Mouse (Mus musculus) CH12.LX (cell line): ENCODE results near the gene Pdcd2. TPM values are rescaled to one million over a fixed set of nuclear protein-coding genes. Genes with fewer than 3 reads are reported as not detected.
A peak's percentile ranks its signal among the peaks of the same experiment; 100 is the strongest.

Experiments used
- DNase-seq: peaks from one replicate; pipeline ENCODE4 v3.0.0-alpha.2; 2013; ENCODE audit errors: extremely low read depth
- H3K27ac ChIP-seq: 2 replicates; pipeline ENCODE4 v1.5.1; 2012; ENCODE audit warnings: low read depth, mild to moderate bottlenecking, control low read depth, moderate library complexity; ENCODE audit not compliant: insufficient read depth
- H3K27me3 ChIP-seq: replicated peaks from 2 replicates; pipeline ENCODE3; 2012; ENCODE audit warnings: inconsistent platforms
- H3K36me3 ChIP-seq, 2 experiments: replicated peaks in 1 of 2; 2 replicates each; pipeline versions ENCODE3 to v1.6.1; 2012; ENCODE audit warnings: inconsistent platforms in 1 of 2, low read length in 1 of 2, mild to moderate bottlenecking in 1 of 2, mixed read lengths in 1 of 2, moderate library complexity in 1 of 2; ENCODE audit not compliant: control insufficient read depth in 1 of 2, insufficient read depth in 1 of 2
- H3K4me1 ChIP-seq, 2 experiments: 2 replicates each; pipeline ENCODE4 v1.6.1; 2012; ENCODE audit warnings: inconsistent platforms in 1 of 2, moderate library complexity in 1 of 2; ENCODE audit not compliant: insufficient read depth in 2 of 2, control insufficient read depth in 1 of 2
- H3K4me2 ChIP-seq: 2 replicates; pipeline ENCODE4 v1.6.1; 2012; ENCODE audit warnings: low read depth, mild to moderate bottlenecking, control low read depth; ENCODE audit not compliant: poor library complexity, insufficient read depth, severe bottlenecking
- H3K4me3 ChIP-seq, 3 experiments: fragments of 150-350 bp in 1 of 3; sonication (generic) in 1 of 3; replicated peaks in 1 of 3; 2 replicates each; pipeline versions ENCODE3 to v1.5.1; 2011 to 2012; ENCODE audit warnings: low read depth in 2 of 3, low read length in 2 of 3, mild to moderate bottlenecking in 2 of 3, moderate library complexity in 2 of 3, control low read depth in 1 of 3, improper control_type of control experiment in 1 of 3, inconsistent platforms in 1 of 3, mixed read lengths in 1 of 3; ENCODE audit not compliant: poor library complexity in 1 of 3
- H3K79me2 ChIP-seq: replicated peaks from 2 replicates; pipeline ENCODE4 v1.6.1; 2012; ENCODE audit warnings: mild to moderate bottlenecking, moderate library complexity; ENCODE audit not compliant: control insufficient read depth, poor library complexity, insufficient read depth, severe bottlenecking; ENCODE audit errors: extremely low read depth
- H3K9ac ChIP-seq: 2 replicates; pipeline ENCODE4 v1.6.1; 2012; ENCODE audit warnings: low read depth, mild to moderate bottlenecking, control low read depth, moderate library complexity; ENCODE audit not compliant: insufficient read depth
- H3K9me3 ChIP-seq: replicated peaks from 2 replicates; pipeline ENCODE3; 2012; ENCODE audit warnings: low read length, inconsistent platforms, mixed read lengths
- CHD1 ChIP-seq: IDR thresholded peaks from 2 replicates; pipeline ENCODE4 v1.6.1; 2012; ENCODE audit warnings: low read depth, low read length, improper control_type of control experiment, inconsistent platforms
- CHD2 ChIP-seq: IDR thresholded peaks from 2 replicates; pipeline ENCODE4 v1.6.1; 2011; ENCODE audit warnings: low read length, improper control_type of control experiment
- ELF1 ChIP-seq: IDR thresholded peaks from 2 replicates; pipeline ENCODE4 v1.6.1; 2014; ENCODE audit warnings: low read depth, mild to moderate bottlenecking, inconsistent platforms, low read length, improper control_type of control experiment
- EP300 ChIP-seq: IDR thresholded peaks from 2 replicates; pipeline ENCODE4 v1.6.1; 2011; ENCODE audit warnings: low read length, improper control_type of control experiment
- ETS1 ChIP-seq: conservative IDR thresholded peaks from 2 replicates; pipeline ENCODE4 v1.6.1; 2012; ENCODE audit warnings: low read depth, mild to moderate bottlenecking, inconsistent platforms, low read length, improper control_type of control experiment, moderate library complexity
- GABPA ChIP-seq: IDR thresholded peaks from 2 replicates; pipeline ENCODE4 v1.6.1; 2012; ENCODE audit warnings: low read depth, low read length, improper control_type of control experiment, inconsistent platforms; ENCODE audit not compliant: insufficient replicate concordance
- HCFC1 ChIP-seq: IDR thresholded peaks from 2 replicates; pipeline ENCODE4 v1.6.1; 2012; ENCODE audit warnings: low read depth, mild to moderate bottlenecking, inconsistent platforms, low read length, improper control_type of control experiment
- IRF4 ChIP-seq: IDR thresholded peaks from 2 replicates; pipeline ENCODE4 v1.6.1; 2014; ENCODE audit warnings: low read depth, mild to moderate bottlenecking, inconsistent platforms, low read length, improper control_type of control experiment
- JUN ChIP-seq: IDR thresholded peaks from 2 replicates; pipeline ENCODE4 v1.6.1; 2011; ENCODE audit warnings: low read depth, mild to moderate bottlenecking, low read length, improper control_type of control experiment, moderate library complexity; ENCODE audit not compliant: insufficient read depth
- JUND ChIP-seq: conservative IDR thresholded peaks from 2 replicates; pipeline ENCODE4 v1.6.1; 2011; ENCODE audit warnings: low read depth, low read length, improper control_type of control experiment
- KAT2A ChIP-seq: IDR thresholded peaks from 2 replicates; pipeline ENCODE4 v1.6.1; 2012; ENCODE audit warnings: low read length, improper control_type of control experiment, inconsistent platforms; ENCODE audit not compliant: insufficient replicate concordance
- MAX ChIP-seq: IDR thresholded peaks from 2 replicates; pipeline ENCODE4 v1.6.1; 2011; ENCODE audit warnings: low read length, improper control_type of control experiment
- MAZ ChIP-seq: IDR thresholded peaks from 2 replicates; pipeline ENCODE4 v1.6.1; 2012; ENCODE audit warnings: low read depth, mild to moderate bottlenecking, inconsistent platforms, low read length, improper control_type of control experiment, moderate library complexity
- MEF2A ChIP-seq: IDR thresholded peaks from 2 replicates; pipeline ENCODE4 v1.6.1; 2014; ENCODE audit warnings: low read depth, mild to moderate bottlenecking, inconsistent platforms, low read length, improper control_type of control experiment, borderline replicate concordance
- MXI1 ChIP-seq: IDR thresholded peaks from 2 replicates; pipeline ENCODE4 v1.6.1; 2011; ENCODE audit warnings: mild to moderate bottlenecking, low read depth, low read length, improper control_type of control experiment
- MYC ChIP-seq: IDR thresholded peaks from 2 replicates; pipeline ENCODE4 v1.6.1; 2011; ENCODE audit warnings: low read depth, mild to moderate bottlenecking, improper control_type of control experiment, low read length
- NELFE ChIP-seq: IDR thresholded peaks from 2 replicates; pipeline ENCODE4 v1.6.1; 2011; ENCODE audit warnings: low read depth, low read length, improper control_type of control experiment
- NRF1 ChIP-seq: IDR thresholded peaks from 2 replicates; pipeline ENCODE4 v1.6.1; 2014; ENCODE audit warnings: low read depth, mild to moderate bottlenecking, inconsistent platforms, low read length, improper control_type of control experiment, moderate library complexity
- PAX5 ChIP-seq: IDR thresholded peaks from 2 replicates; pipeline ENCODE4 v1.6.1; 2012; ENCODE audit warnings: low read length, inconsistent platforms, mixed read lengths
- POLR2A ChIP-seq: IDR thresholded peaks from 2 replicates; pipeline ENCODE4 v1.6.1; 2011; ENCODE audit warnings: low read depth, mild to moderate bottlenecking, improper control_type of control experiment, low read length
- POLR2AphosphoS2 ChIP-seq: IDR thresholded peaks from 2 replicates; pipeline ENCODE4 v1.6.1; 2011; ENCODE audit warnings: low read depth, low read length, improper control_type of control experiment
- RAD21 ChIP-seq: IDR thresholded peaks from 2 replicates; pipeline ENCODE4 v1.6.1; 2011; ENCODE audit warnings: low read depth, mild to moderate bottlenecking, low read length, improper control_type of control experiment, moderate library complexity
- RCOR1 ChIP-seq: conservative IDR thresholded peaks from 2 replicates; pipeline ENCODE4 v1.6.1; 2012; ENCODE audit warnings: low read depth, mild to moderate bottlenecking, inconsistent platforms, low read length, improper control_type of control experiment
- SIN3A ChIP-seq: IDR thresholded peaks from 2 replicates; pipeline ENCODE4 v1.6.1; 2012; ENCODE audit warnings: low read length, improper control_type of control experiment, inconsistent platforms
- SMC3 ChIP-seq: IDR thresholded peaks from 2 replicates; pipeline ENCODE4 v1.6.1; 2011; ENCODE audit warnings: low read depth, low read length, improper control_type of control experiment
- TBP ChIP-seq: conservative IDR thresholded peaks from 2 replicates; pipeline ENCODE4 v1.6.1; 2011; ENCODE audit warnings: low read depth, low read length, improper control_type of control experiment
- TCF12 ChIP-seq: IDR thresholded peaks from 2 replicates; pipeline ENCODE4 v1.6.1; 2014; ENCODE audit warnings: low read depth, mild to moderate bottlenecking, inconsistent platforms, low read length, improper control_type of control experiment
- UBTF ChIP-seq: IDR thresholded peaks from 2 replicates; pipeline ENCODE4 v1.6.1; 2012; ENCODE audit warnings: low read depth, mild to moderate bottlenecking, inconsistent platforms, low read length, improper control_type of control experiment, moderate library complexity
- USF1 ChIP-seq: IDR thresholded peaks from 2 replicates; pipeline ENCODE4 v1.6.1; 2014; ENCODE audit warnings: low read depth, mild to moderate bottlenecking, inconsistent platforms, low read length, improper control_type of control experiment
- USF2 ChIP-seq: conservative IDR thresholded peaks from 2 replicates; pipeline ENCODE4 v1.6.1; 2011; ENCODE audit warnings: low read depth, low read length, improper control_type of control experiment
- ZC3H11A ChIP-seq: IDR thresholded peaks from 2 replicates; pipeline ENCODE4 v1.6.1; 2012; ENCODE audit warnings: low read depth, mild to moderate bottlenecking, inconsistent platforms, low read length, improper control_type of control experiment
- ZKSCAN1 ChIP-seq: IDR thresholded peaks from 2 replicates; pipeline ENCODE4 v1.6.1; 2012; ENCODE audit warnings: low read depth, inconsistent platforms, low read length, improper control_type of control experiment, borderline replicate concordance
- ZMIZ1 ChIP-seq: IDR thresholded peaks from 2 replicates; pipeline ENCODE4 v1.6.1; 2012; ENCODE audit warnings: low read depth, mild to moderate bottlenecking, inconsistent platforms, low read length, improper control_type of control experiment
- ZNF384 ChIP-seq: IDR thresholded peaks from 2 replicates; pipeline ENCODE4 v1.6.1; 2012; ENCODE audit warnings: low read depth, low read length, improper control_type of control experiment, inconsistent platforms
- dilution Hi-C: fragments of 300-500 bp; cut with MboI; formaldehyde crosslinking; loops from 2 replicates; pipeline ENCODE4 v1.14.3; 2020; ENCODE audit warnings: low sequenced_read_pairs; ENCODE audit not compliant: extremely low pct_unique_long_range_greater_than_20kb, extremely low pct_ligation_motif_present
- in situ Hi-C: fragments of 300-500 bp; cut with MboI; formaldehyde crosslinking; loops from 3 replicates; pipeline ENCODE4 v1.14.3; 2019; ENCODE audit warnings: low sequenced_read_pairs, low pct_ligation_motif_present, low pct_unique_long_range_greater_than_20kb, mixed read lengths
- polyA plus RNA-seq: library from polyadenylated mRNA; unstranded; fragments of >175 nt; gene quantifications from 2 replicates; pipeline ENCODE4 v1.2.1, GENCODE M21; 2012; ENCODE audit warnings: low read depth; ENCODE audit not compliant: insufficient read length
- total RNA-seq, 2 experiments: library from RNA; depleted of rRNA; stranded (reverse); fragments of 300-350 nt in 1 of 2; fragments of >200 nt in 1 of 2; gene quantifications; 2 replicates each; pipeline ENCODE4 v1.2.3; 2012 to 2014

The Pdcd2 gene
- total and polyA plus RNA-seq, 3 experiments = 78.2 to 106 (median 98.6) TPM

GRCm38 (mm10) chr17:15499656-15500394, 27.3 kb downstream of the Pdcd2 start, which contains the start of the genes Psmb1 and Tbp:
Gene Psmb1 (minus strand): TSS chr17:15499751.
Gene Tbp (plus strand): TSS chr17:15499888.
- DNase-seq = peak; percentile 98
- Histone ChIP-seq H3K27me3 (no peaks in the 10 kb centered on the region), H3K4me2 (peak within 1 kb of the TSS; percentile 97), H3K4me1 (peaks cover 4 to 26% of the 10 kb centered on the region in 2 experiments; a peak in 3 of 4 replicates), H3K27ac (peak within 1 kb of the TSS; percentile 69), H3K4me3 (peak within 1 kb of the TSS; percentile 79 to 98 (median 88)), H3K9ac (peak within 1 kb of the TSS; percentile 67), H3K36me3 (peaks cover 15 to 48% of the 10 kb centered on the region in 2 experiments), H3K9me3 (no peaks in the 10 kb centered on the region), H3K79me2 (peaks cover 50% of the 10 kb centered on the region)
- dilution Hi-C loops (no loop called here), in situ Hi-C loops (no loop called here)
- TF ChIP-seq MAX (peak; percentile 84; the same call in 1 of the 2 replicates), RAD21 (no peak), USF1 (no peak), SIN3A (peak; percentile 98), POLR2A (peak; percentile 85), USF2 (no peak), HCFC1 (peak; percentile 97), SMC3 (no peak), TBP (peak; percentile 78), ZNF384 (no peak), NELFE (peak; percentile 90), JUND (no peak), ZKSCAN1 (no peak), POLR2AphosphoS2 (peak; percentile 47; the same call in 1 of the 2 replicates), CHD1 (no peak), CHD2 (peak; percentile 76), MXI1 (peak; percentile 97), GABPA (peak; percentile 44; the same call in 1 of the 2 replicates), KAT2A (peak; percentile 86; the same call in 1 of the 2 replicates), TCF12 (peak; percentile 89), PAX5 (no peak), EP300 (no peak), ETS1 (peak; percentile 65; the same call in 1 of the 2 replicates), UBTF (no peak), JUN (no peak), RCOR1 (peak; percentile 65; the same call in 1 of the 2 replicates), MEF2A (0 out of 2 replicates have a peak, but pooled peaks have one; percentile 63), MAZ (peak; percentile 80; the same call in 1 of the 2 replicates), NRF1 (peak; percentile 59), IRF4 (peak; percentile 78), ZC3H11A (no peak), ELF1 (peak; percentile 92), ZMIZ1 (peak; percentile 62), MYC (peak; percentile 55; the same call in 1 of the 2 replicates)
